Mouse (Mus musculus): ENCODE measurements around the gene Zc3h10. TPM values are rescaled to one million over a fixed set of nuclear protein-coding genes. Genes with fewer than 3 reads are reported as not detected.
"Not testable (repeated sequence)": the region's sequence is repeated elsewhere in the genome, so short reads cannot be mapped to it uniquely, and the experiment has no call there.

The Zc3h10 gene
- polyA plus RNA-seq, 1 experiment from 2014 or later: 12.5 TPM

DNA sequence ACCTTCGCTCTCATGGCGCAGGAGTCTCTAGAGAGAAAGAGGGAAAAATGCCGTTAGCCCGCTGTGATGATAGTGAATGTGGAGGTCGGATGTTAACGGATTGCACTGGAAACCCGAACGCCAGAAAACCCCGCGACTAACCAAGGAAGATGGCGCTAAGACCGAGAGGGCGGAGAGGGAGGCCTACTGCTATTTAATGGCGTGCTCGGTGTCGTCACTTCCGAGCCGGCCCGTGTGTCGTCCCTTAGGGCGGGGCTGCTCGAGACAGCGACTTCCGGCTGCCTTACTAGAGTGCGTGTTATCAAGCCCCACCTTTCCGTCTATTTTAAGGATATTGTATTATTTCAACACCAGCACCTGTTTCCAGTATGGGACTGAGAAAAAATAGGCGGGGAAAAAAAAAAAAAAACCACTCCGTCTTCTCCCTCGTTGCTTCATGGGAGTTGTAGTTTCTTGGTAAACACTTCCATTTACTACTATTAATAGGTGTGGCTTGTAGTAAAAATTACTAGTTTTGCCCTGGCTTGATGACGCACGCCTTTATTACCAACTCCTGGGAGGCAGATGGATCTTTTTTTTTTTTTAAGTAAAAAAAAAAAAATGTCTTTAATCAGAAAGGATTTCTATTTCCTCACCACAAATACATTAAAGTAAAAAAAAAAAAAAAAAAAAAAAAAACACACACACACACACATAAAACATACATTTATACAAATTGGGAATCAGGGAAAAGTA lies 1.5 kb upstream of the Zc3h10 start, which contains the start of gene Rpl41:
TSS of gene Rpl41 (minus strand) at position 359 of the 735 bp plus-strand sequence.
- Histone ChIP-seq H3K9me3 (ENCODE audit: control insufficient read depth, low read length) (no peaks in the 10 kb centered on the region), H3K27me3 (replicated peaks; ENCODE audit: control insufficient read depth, insufficient read depth, low read length) (no peaks in the 10 kb centered on the region), H3K9ac (ENCODE audit: low read depth, low read length) (peak within 1 kb of the TSS; percentile 99), H3K4me2 (ENCODE audit: low read depth, low read length) (peak within 1 kb of the TSS; percentile 85), H3K4me1 (ENCODE audit: control insufficient read depth, insufficient read depth, low read length) (no peaks in the 10 kb centered on the region), H3K36me3 (ENCODE audit: control insufficient read depth, insufficient read depth, low read length) (peaks cover 18% of the 10 kb centered on the region), H3K4me3 (ENCODE audit: low read depth, low read length) (peak within 1 kb of the TSS; percentile 83), H3K27ac (replicated peaks; ENCODE audit: low read depth, low read length) (peak within 1 kb of the TSS; percentile 99)
- peak; percentile 91 for ATAC-seq (ENCODE audit: low read depth)
- under 1% methylated on average over 29 of the region's 31 CpGs for WGBS
- DNase-seq (ENCODE audit: low spot score): peak; percentile 99

DNA sequence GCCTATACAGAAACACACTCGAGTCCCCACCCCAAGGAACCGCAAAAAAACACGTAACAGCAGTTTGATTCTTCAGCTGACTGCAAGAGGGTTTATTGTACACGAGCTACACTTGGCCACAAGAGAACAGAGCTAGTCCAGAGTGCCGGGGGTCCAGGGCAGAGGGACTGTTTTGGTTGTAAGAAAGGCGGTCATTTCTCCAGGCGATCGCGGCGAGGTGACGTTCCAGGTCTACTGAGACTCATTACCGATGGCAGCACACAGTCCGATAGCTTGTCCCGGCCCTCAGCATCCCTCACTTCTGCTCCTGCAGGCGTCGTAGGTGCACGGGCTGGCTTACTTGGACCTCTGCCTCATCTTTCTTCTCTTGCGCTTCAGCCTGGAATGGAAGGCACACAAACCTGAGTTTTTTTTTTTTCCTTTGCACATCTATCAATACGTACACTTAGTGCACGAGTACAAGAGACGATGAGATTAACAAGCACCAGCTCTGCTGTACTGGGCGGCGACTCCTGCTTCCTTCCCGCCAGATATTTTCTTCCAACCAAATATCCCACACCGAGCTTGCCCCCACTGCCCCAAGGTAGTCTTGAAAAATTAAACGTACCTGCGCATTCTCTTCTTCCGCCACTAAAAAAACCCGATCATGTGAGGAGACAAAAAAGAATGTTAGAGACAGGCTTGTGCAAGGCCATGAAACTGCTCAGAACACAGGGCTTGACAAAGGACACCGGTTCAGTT lies 647 bp upstream of the Zc3h10 start:
- not testable (repeated sequence) for H3K4me1 ChIP-seq (ENCODE audit: control insufficient read depth, insufficient read depth, low read length); H3K27me3 ChIP-seq (replicated peaks; ENCODE audit: control insufficient read depth, insufficient read depth, low read length); ATAC-seq (ENCODE audit: low read depth); DNase-seq (ENCODE audit: low spot score); H3K9me3 ChIP-seq (ENCODE audit: control insufficient read depth, low read length)
- peaks cover 27% of the 10 kb centered on the region for H3K36me3 ChIP-seq (ENCODE audit: control insufficient read depth, insufficient read depth, low read length)
- peak overlapping the region; percentile 99 for H3K27ac ChIP-seq (replicated peaks; ENCODE audit: low read depth, low read length)
- peak overlapping the region; percentile 85 for H3K4me2 ChIP-seq (ENCODE audit: low read depth, low read length)
- peak overlapping the region; percentile 99 for H3K9ac ChIP-seq (ENCODE audit: low read depth, low read length)
- under 1% methylated on average over 19 of the region's 30 CpGs for WGBS
- peak overlapping the region; percentile 83 for H3K4me3 ChIP-seq (ENCODE audit: low read depth, low read length)

- Histone ChIP-seq H3K4me1 (ENCODE audit: control insufficient read depth, insufficient read depth, low read length) (no peaks in the 10 kb centered on the region), H3K4me3 (ENCODE audit: low read depth, low read length) (peak overlapping the region; percentile 83), H3K4me2 (ENCODE audit: low read depth, low read length) (peak overlapping the region; percentile 85), H3K9me3 (ENCODE audit: control insufficient read depth, low read length) (no peaks in the 10 kb centered on the region), H3K27me3 (replicated peaks; ENCODE audit: control insufficient read depth, insufficient read depth, low read length) (no peaks in the 10 kb centered on the region), H3K36me3 (ENCODE audit: control insufficient read depth, insufficient read depth, low read length) (peaks cover 39% of the 10 kb centered on the region), H3K27ac (replicated peaks; ENCODE audit: low read depth, low read length) (peak overlapping the region; percentile 99), H3K9ac (ENCODE audit: low read depth, low read length) (peak overlapping the region; percentile 99)
- no peak for DNase-seq (ENCODE audit: low spot score)
- 17% methylated on average over 7 of the region's 7 CpGs for WGBS
- no peak for ATAC-seq (ENCODE audit: low read depth)
Measured at GRCm38 (mm10) chr10:128546787-128547186, 787 bp downstream of the Zc3h10 start.

DNA sequence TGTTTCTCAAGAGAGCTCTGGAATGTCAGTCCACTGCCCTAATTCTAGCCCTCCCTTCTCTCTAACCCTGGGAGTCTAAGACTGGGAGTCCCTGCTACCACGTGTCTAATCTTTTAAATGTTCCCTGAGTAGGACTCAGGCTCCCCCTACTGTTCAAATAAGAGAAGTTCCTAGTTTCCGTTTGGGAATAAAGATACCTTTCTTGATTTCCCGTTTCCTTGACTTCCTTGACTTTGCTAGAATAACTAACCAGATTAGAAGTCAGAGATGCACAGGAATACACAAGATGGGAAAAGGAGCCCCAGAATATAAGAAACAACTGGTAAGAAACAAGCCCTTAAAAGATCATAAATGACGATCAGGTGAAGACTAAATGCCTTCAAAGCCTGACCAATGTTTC lies 1.2 kb downstream of the Zc3h10 start:
- H3K4me3 ChIP-seq (ENCODE audit: low read depth, low read length): peak overlapping the region; percentile 83
- peak; percentile 91 for DNase-seq (ENCODE audit: low spot score)
- H3K27ac ChIP-seq (replicated peaks; ENCODE audit: low read depth, low read length): peak overlapping the region; percentile 99
- no peaks in the 10 kb centered on the region for H3K27me3 ChIP-seq (replicated peaks; ENCODE audit: control insufficient read depth, insufficient read depth, low read length)
- peak overlapping the region; percentile 99 for H3K9ac ChIP-seq (ENCODE audit: low read depth, low read length)
- no peak for ATAC-seq (ENCODE audit: low read depth)
- H3K36me3 ChIP-seq (ENCODE audit: control insufficient read depth, insufficient read depth, low read length): peaks cover 41% of the 10 kb centered on the region
- no peaks in the 10 kb centered on the region for H3K4me1 ChIP-seq (ENCODE audit: control insufficient read depth, insufficient read depth, low read length)
- 14% methylated on average over 4 of the region's 4 CpGs for WGBS
- H3K9me3 ChIP-seq (ENCODE audit: control insufficient read depth, low read length): no peaks in the 10 kb centered on the region
- H3K4me2 ChIP-seq (ENCODE audit: low read depth, low read length): peak overlapping the region; percentile 85

- Histone ChIP-seq H3K4me1 (ENCODE audit: control insufficient read depth, insufficient read depth, low read length) (no peaks in the 10 kb centered on the region), H3K4me2 (ENCODE audit: low read depth, low read length) (no peak overlapping the region), H3K9ac (ENCODE audit: low read depth, low read length) (no peak overlapping the region), H3K9me3 (ENCODE audit: control insufficient read depth, low read length) (no peaks in the 10 kb centered on the region), H3K27ac (replicated peaks; ENCODE audit: low read depth, low read length) (no peak overlapping the region), H3K4me3 (ENCODE audit: low read depth, low read length) (no peak overlapping the region), H3K27me3 (replicated peaks; ENCODE audit: control insufficient read depth, insufficient read depth, low read length) (no peaks in the 10 kb centered on the region), H3K36me3 (ENCODE audit: control insufficient read depth, insufficient read depth, low read length) (peaks cover 44% of the 10 kb centered on the region)
- WGBS: 82% methylated on average over 3 of the region's 3 CpGs
- ATAC-seq (ENCODE audit: low read depth) (no peak), DNase-seq (ENCODE audit: low spot score) (no peak)
Measured at GRCm38 (mm10) chr10:128545570-128545898, 2.0 kb downstream of the Zc3h10 start.

DNA sequence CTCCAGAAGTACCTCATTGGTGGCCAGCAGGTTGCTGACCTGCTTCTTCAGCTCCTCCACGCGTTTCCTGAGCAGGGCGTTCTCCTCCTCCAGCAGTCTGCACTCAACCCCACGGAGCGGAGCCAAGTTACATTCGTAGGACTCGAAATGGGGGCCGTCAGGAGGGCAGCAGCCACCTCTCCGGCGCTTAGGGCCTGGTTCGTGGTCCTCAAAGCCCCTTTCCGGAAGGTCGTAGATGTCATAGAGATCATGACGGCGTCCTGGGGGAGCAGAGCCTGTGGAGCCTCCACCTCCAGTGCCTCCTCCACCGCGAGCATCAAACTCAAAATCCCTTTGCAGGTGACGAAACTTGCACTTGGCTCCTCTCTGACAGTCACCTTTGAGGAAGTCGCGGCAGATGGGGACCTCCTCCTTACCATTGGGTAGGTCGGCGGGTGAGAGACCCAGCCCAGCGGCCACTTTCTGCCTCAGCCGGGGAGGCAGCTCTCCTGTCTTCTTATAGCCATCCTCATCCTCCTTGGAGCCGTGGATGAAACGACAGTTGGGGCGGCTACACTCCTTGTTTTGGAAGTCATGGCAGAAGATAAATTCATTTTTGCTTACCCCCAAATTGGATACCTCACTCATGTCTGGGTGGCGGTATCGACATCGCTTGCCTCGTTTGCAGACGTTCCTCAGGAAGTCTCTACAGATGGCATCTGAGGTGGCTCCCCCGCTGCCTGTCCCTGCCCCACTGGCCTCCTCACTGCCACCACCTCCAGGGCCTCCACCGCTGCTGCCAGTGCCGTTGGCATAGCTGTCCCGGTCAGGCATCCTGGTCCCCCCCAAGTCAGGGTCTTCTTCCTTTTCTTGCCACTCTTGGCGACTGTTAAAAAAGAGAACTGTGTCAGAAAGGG lies 2.7 kb downstream of the Zc3h10 start:
- no peak overlapping the region for H3K27ac ChIP-seq (replicated peaks; ENCODE audit: low read depth, low read length)
- H3K4me3 ChIP-seq (ENCODE audit: low read depth, low read length): no peak overlapping the region
- no peaks in the 10 kb centered on the region for H3K9me3 ChIP-seq (ENCODE audit: control insufficient read depth, low read length)
- WGBS: 94% methylated on average over 37 of the region's 37 CpGs
- ATAC-seq (ENCODE audit: low read depth): no peak
- no peak overlapping the region for H3K9ac ChIP-seq (ENCODE audit: low read depth, low read length)
- H3K27me3 ChIP-seq (replicated peaks; ENCODE audit: control insufficient read depth, insufficient read depth, low read length): no peaks in the 10 kb centered on the region
- peaks cover 44% of the 10 kb centered on the region for H3K36me3 ChIP-seq (ENCODE audit: control insufficient read depth, insufficient read depth, low read length)
- no peak overlapping the region for H3K4me2 ChIP-seq (ENCODE audit: low read depth, low read length)
- H3K4me1 ChIP-seq (ENCODE audit: control insufficient read depth, insufficient read depth, low read length): no peaks in the 10 kb centered on the region
- no peak for DNase-seq (ENCODE audit: low spot score)

DNA sequence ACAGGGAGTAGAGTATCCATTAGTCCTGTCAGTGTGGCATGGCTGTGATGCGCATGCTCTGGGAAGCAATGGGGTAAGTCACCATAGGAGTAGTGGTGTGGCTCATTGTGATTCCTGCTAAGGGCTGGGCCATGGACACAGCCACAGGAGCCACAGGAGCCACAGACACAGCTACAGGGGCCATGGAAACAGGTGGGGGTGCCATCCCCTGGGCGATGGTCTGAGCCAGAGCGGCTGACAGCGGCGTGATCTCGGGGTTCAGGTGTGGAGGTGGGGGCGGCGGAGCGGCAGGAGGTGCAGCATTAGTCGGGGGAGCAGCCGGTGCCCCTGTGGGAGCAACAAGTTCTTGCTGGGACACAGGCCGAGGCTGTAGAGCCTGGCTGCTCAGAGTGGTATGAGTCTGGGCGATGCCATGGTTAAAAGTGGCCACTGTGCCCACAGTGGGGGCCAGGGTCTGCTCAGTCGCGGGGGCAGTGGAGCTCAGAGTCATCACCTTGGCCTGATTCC lies 3.4 kb downstream of the Zc3h10 start:
- Histone ChIP-seq H3K4me1 (ENCODE audit: control insufficient read depth, insufficient read depth, low read length) (no peaks in the 10 kb centered on the region), H3K4me3 (ENCODE audit: low read depth, low read length) (no peak overlapping the region), H3K9me3 (ENCODE audit: control insufficient read depth, low read length) (no peaks in the 10 kb centered on the region), H3K27me3 (replicated peaks; ENCODE audit: control insufficient read depth, insufficient read depth, low read length) (no peaks in the 10 kb centered on the region), H3K36me3 (ENCODE audit: control insufficient read depth, insufficient read depth, low read length) (peaks cover 44% of the 10 kb centered on the region), H3K9ac (ENCODE audit: low read depth, low read length) (peak overlapping the region; percentile 34; the same call in 1 of the 2 replicates), H3K4me2 (ENCODE audit: low read depth, low read length) (no peak overlapping the region), H3K27ac (replicated peaks; ENCODE audit: low read depth, low read length) (no peak overlapping the region)
- WGBS: 96% methylated on average over 15 of the region's 15 CpGs
- DNase-seq (ENCODE audit: low spot score) (no peak), ATAC-seq (ENCODE audit: low read depth) (no peak)

DNA sequence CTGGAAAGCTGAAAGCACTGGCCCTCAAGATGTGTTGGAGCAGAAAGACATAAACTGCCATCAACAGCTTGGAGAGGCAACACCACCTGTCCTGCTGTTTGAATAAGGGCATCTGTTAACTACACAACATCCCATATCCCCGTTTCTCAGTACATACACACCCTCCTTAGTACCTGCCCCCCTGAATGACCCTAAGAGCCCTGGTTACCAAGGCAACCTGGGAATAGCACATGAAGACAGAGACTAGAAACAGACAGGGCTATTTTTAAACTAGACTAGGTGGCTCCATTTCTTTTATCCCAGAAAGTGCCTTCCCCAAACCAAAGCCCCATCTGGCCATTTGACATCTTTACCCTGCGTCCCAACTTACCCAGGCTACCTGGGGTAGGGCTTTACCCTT lies 4.5 kb downstream of the Zc3h10 start:
- 76% methylated on average over 2 of the region's 2 CpGs for WGBS
- no peaks in the 10 kb centered on the region for H3K4me1 ChIP-seq (ENCODE audit: control insufficient read depth, insufficient read depth, low read length)
- H3K36me3 ChIP-seq (ENCODE audit: control insufficient read depth, insufficient read depth, low read length): peaks cover 44% of the 10 kb centered on the region
- H3K27ac ChIP-seq (replicated peaks; ENCODE audit: low read depth, low read length): no peak overlapping the region
- ATAC-seq (ENCODE audit: low read depth): no peak
- no peak overlapping the region for H3K9ac ChIP-seq (ENCODE audit: low read depth, low read length)
- no peak overlapping the region for H3K4me3 ChIP-seq (ENCODE audit: low read depth, low read length)
- H3K9me3 ChIP-seq (ENCODE audit: control insufficient read depth, low read length): no peaks in the 10 kb centered on the region
- no peaks in the 10 kb centered on the region for H3K27me3 ChIP-seq (replicated peaks; ENCODE audit: control insufficient read depth, insufficient read depth, low read length)
- H3K4me2 ChIP-seq (ENCODE audit: low read depth, low read length): no peak overlapping the region
- DNase-seq (ENCODE audit: low spot score): no peak
